Mouse (Mus musculus) splenic B cell, adult 2 months (primary cell): Measurements from ENCODE around the gene Ncan.

Experiments used
- DNase-seq: peaks from one replicate; pipeline ENCODE4 v3.0.0-alpha.2; 2011; ENCODE audit warnings: low read depth, low spot score
- H3K27me3 ChIP-seq: 2 replicates; pipeline ENCODE4 v1.6.1; 2012; ENCODE audit warnings: mild to moderate bottlenecking, low read length, moderate library complexity, mixed read lengths; ENCODE audit not compliant: control insufficient read depth, poor library complexity, insufficient read depth, severe bottlenecking
- H3K36me3 ChIP-seq: 2 replicates; pipeline ENCODE4 v1.6.1; 2012; ENCODE audit warnings: mild to moderate bottlenecking, low read length, moderate library complexity, mixed read lengths; ENCODE audit not compliant: control insufficient read depth, poor library complexity, insufficient read depth, severe bottlenecking

Ncan gene

DNA sequence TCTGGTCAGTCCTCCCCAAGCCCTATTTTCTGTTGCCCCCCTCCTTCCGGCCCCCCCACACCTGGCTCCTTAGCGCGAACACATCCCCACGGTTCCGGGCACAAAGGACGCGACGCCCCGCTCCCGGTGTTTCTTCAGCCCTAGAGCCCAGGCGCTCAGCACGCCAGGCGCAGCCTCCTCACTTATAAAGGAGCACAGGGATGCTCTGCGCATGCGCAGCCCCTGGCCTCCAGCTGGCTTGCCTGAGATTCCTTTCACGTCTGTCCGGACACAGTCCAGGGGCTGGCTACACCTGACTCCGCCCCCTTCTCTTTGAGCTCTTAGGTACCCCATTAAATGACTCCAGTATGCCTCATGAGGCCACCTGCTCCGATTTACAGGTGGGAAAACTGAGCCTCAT, at the start of gene Ncan:
Ncan (minus strand) TSS at position 207 of the 400 bp plus-strand sequence.
- H3K27me3 ChIP-seq, result no peaks in the 10 kb centered on the region
- no peaks in the 10 kb centered on the region for H3K36me3 ChIP-seq
- peak; percentile 51 for DNase-seq

DNA sequence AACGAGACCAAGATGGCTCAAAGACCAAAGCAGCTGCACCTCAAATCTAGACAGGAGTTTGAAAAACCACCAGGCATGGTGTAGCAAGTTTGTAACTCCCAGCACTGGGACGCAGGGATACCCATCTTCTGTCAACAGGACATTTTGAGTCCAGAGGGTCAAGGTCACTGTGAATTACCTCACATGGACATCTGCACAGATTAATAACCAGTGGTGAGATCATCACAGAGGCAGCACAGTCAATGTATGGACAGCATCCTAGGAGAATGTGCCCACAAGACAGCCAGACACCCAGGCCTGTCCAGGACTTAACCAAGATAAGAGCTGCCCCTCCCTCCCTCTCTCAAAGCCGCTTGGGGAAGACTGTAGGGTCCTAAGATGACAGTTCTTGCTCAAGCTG, 49.4 kb upstream of the Ncan start:
- H3K36me3 ChIP-seq, result no peaks in the 10 kb centered on the region

DNA sequence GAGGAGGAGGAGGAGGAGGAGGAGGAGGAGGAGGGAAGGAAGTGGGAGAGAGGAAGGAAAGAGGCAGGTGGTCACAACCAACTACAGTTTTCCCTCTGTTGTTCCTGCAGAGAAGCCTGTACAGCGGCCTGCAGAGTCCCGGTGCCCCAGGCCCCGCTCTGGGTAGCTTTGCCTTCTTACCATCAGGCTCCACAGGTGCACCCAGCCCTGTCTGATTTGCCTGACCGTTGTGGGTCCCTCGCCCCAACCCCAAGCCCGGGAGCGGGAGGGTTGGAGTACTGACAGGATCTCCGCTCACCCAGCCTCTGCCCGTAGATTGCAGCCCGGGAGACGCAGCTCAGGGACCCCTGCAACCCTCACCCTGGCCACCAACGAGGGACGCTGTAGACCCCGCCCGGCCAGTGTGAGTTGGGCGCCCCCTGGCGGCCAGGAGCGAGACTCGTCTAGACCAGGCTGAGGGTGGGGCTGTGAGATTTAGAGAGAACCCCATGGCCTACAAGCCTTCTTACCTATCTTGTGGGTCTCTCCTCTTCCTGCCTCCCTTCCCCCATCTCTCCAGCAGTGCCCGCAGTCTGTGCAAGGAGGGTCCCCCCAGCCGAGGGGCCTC, 45.9 kb upstream of the Ncan start:
- peak; percentile 86 for DNase-seq
- Histone ChIP-seq H3K36me3 (no peaks in the 10 kb centered on the region), H3K27me3 (no peaks in the 10 kb centered on the region)

More for the DNA sequence above, 49.4 kb upstream of the Ncan start:
- no peaks in the 10 kb centered on the region for H3K27me3 ChIP-seq
- no peak for DNase-seq

DNA sequence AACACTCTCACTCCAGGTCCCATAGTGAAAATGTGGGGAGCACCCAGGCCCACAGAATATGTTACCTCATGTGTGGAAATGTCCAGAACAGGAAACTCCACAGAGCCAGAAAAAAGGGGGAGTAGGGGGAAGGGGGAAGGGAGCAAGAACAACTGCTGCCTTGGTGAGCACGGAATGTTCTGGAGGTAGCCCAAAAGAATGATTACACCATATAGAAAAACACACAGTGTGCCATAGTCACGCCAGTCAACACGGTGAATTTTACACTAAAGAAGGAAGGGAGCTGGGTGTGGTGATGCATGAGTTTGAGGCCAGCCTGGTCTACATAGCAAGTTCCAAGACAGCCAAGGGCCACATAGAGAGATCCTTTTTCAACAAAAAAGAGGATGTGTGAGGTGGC, 42.6 kb upstream of the Ncan start:
- H3K27me3 ChIP-seq, result no peaks in the 10 kb centered on the region
- no peak for DNase-seq

DNA sequence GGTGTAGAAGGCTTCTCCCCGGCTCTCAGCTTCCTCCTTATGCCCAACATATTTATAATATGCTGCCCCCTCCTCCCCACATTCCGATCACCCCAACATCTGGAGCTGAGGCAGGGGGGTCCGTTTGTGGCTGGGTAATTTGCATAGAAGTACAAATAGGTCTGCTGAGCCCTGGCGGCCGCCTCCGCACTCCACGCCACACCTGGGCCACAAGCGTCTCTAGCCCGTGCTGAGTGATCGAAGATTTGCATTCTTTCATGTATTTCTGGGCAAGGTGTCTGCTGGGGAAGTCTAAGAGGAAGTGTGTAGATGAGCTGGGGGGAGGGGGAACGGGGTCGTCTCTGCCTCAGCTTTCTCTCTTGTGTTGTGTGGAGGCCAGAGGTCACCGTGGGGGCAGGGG, 39.3 kb upstream of the Ncan start:
- DNase-seq, result peak; percentile 92
- Histone ChIP-seq H3K27me3 (no peaks in the 10 kb centered on the region), H3K36me3 (no peaks in the 10 kb centered on the region)

More for the DNA sequence above, 42.6 kb upstream of the Ncan start:
- H3K36me3 ChIP-seq, result no peaks in the 10 kb centered on the region

- peak; percentile 31 for DNase-seq
- no peaks in the 10 kb centered on the region for H3K36me3 ChIP-seq
Measured at GRCm38 (mm10) chr8:70159211-70159610, 38.5 kb upstream of the Ncan start.

GRCm38 (mm10) chr8:70158069-70158853, 37.6 kb upstream of the Ncan start:
- no peaks in the 10 kb centered on the region for H3K27me3 ChIP-seq
- DNase-seq, result peak; percentile 91

More at GRCm38 (mm10) chr8:70159211-70159610, 38.5 kb upstream of the Ncan start:
- H3K27me3 ChIP-seq, result no peaks in the 10 kb centered on the region

GRCm38 (mm10) chr8:70157240-70157800, 36.6 kb upstream of the Ncan start:
- DNase-seq, result no peak
- Histone ChIP-seq H3K36me3 (no peaks in the 10 kb centered on the region), H3K27me3 (no peaks in the 10 kb centered on the region)

More at GRCm38 (mm10) chr8:70158069-70158853, 37.6 kb upstream of the Ncan start:
- no peaks in the 10 kb centered on the region for H3K36me3 ChIP-seq

- Histone ChIP-seq H3K36me3 (no peaks in the 10 kb centered on the region), H3K27me3 (no peaks in the 10 kb centered on the region)
- peak; percentile 85 for DNase-seq
Measured at GRCm38 (mm10) chr8:70152537-70153257, 32.0 kb upstream of the Ncan start.

- Histone ChIP-seq H3K36me3 (peaks cover 2% of the 10 kb centered on the region; the same call in 1 of the 2 replicates), H3K27me3 (no peaks in the 10 kb centered on the region)
- DNase-seq, result no peak
Measured at GRCm38 (mm10) chr8:70150158-70150557, 29.5 kb upstream of the Ncan start.

- DNase-seq, result no peak
- Histone ChIP-seq H3K27me3 (no peaks in the 10 kb centered on the region), H3K36me3 (peaks cover 2% of the 10 kb centered on the region; the same call in 1 of the 2 replicates)
Measured at GRCm38 (mm10) chr8:70147678-70148607, 27.3 kb upstream of the Ncan start.

- DNase-seq, result no peak
- H3K36me3 ChIP-seq, result peaks cover 1% of the 10 kb centered on the region
- H3K27me3 ChIP-seq, result no peaks in the 10 kb centered on the region
Measured at GRCm38 (mm10) chr8:70139981-70140380, 19.3 kb upstream of the Ncan start.

GRCm38 (mm10) chr8:70139026-70139857, 18.6 kb upstream of the Ncan start, which contains the start of the genes Rfxank, Borcs8 and Mef2b:
Gene Rfxank, minus strand, starts transcription at chr8:70139154.
Gene Borcs8, plus strand, starts transcription at chr8:70139499.
Gene Mef2b, plus strand, starts transcription at chr8:70139711.
- H3K27me3 ChIP-seq, result no peaks in the 10 kb centered on the region
- H3K36me3 ChIP-seq, result peaks cover 1% of the 10 kb centered on the region
- DNase-seq, result peak; percentile 100
